Mouse (Mus musculus) right cerebral cortex, postnatal 10 days (tissue): ENCODE measurements around the gene Hyal3.
"Not testable (repeated sequence)": the region's sequence is repeated elsewhere in the genome, so short reads cannot be mapped to it uniquely, and the experiment has no call there.

Experiments used
- DNase-seq, 2 experiments: peaks; one replicate each; pipeline ENCODE4 v3.0.0; 2021; ENCODE audit warnings: low spot score in 2 of 2

The Hyal3 gene

GRCm38 (mm10) chr9:107550491-107551116 lies 30.0 kb upstream of the Hyal3 start:
- no peak for DNase-seq

GRCm38 (mm10) chr9:107551117-107551889 lies 29.3 kb upstream of the Hyal3 start, which contains the start of gene Rassf1:
Gene Rassf1 (plus strand): TSS chr9:107551555.
- no peak for DNase-seq

- DNase-seq: no peak
These were observed 28.7 kb upstream of the Hyal3 start for GRCm38 (mm10) chr9:107551890-107552355.

- no peak for DNase-seq
These were observed 27.8 kb upstream of the Hyal3 start for GRCm38 (mm10) chr9:107552690-107553393.

GRCm38 (mm10) chr9:107553541-107554318 lies 26.9 kb upstream of the Hyal3 start:
- no peak for DNase-seq

GRCm38 (mm10) chr9:107554319-107554825 lies 26.2 kb upstream of the Hyal3 start:
- peak; percentile 97 for DNase-seq

GRCm38 (mm10) chr9:107555031-107555457 lies 25.6 kb upstream of the Hyal3 start:
- DNase-seq: no peak

- DNase-seq: no peak
These were observed 24.9 kb upstream of the Hyal3 start for GRCm38 (mm10) chr9:107555701-107556100.

GRCm38 (mm10) chr9:107556346-107556745 lies 24.3 kb upstream of the Hyal3 start:
- no peak for DNase-seq

- peak; percentile 97 to 99 for DNase-seq
These were observed 17.5 kb upstream of the Hyal3 start, which contains the start of gene Tusc2 for GRCm38 (mm10) chr9:107563029-107563581. Gene Tusc2 (plus strand): TSS chr9:107563255.

- not testable (repeated sequence) for DNase-seq
These were observed 15.1 kb upstream of the Hyal3 start for GRCm38 (mm10) chr9:107565556-107565955.

- DNase-seq: peak; percentile 79 to 85
These were observed 14.4 kb upstream of the Hyal3 start for GRCm38 (mm10) chr9:107566041-107566709.

GRCm38 (mm10) chr9:107566855-107567254 lies 13.8 kb upstream of the Hyal3 start:
- DNase-seq: no peak

- DNase-seq: no peak
These were observed 12.8 kb upstream of the Hyal3 start, which contains the start of gene Hyal2 for GRCm38 (mm10) chr9:107567702-107568319. Gene Hyal2 (plus strand): TSS chr9:107567945.

- peak; percentile 90 to 91 for DNase-seq
These were observed 12.0 kb upstream of the Hyal3 start for GRCm38 (mm10) chr9:107568331-107569261.

- DNase-seq: no peak
These were observed 11.3 kb upstream of the Hyal3 start for GRCm38 (mm10) chr9:107569270-107569669.

GRCm38 (mm10) chr9:107570016-107570415 lies 10.6 kb upstream of the Hyal3 start:
- no peak for DNase-seq

- DNase-seq: no peak
These were observed 9.8 kb upstream of the Hyal3 start for GRCm38 (mm10) chr9:107570845-107571244.
